Mouse (Mus musculus) adrenal gland (tissue): ENCODE measurements at regions not wholly inside any gene's neighbourhood (a gene's known extent, or its start where the extent isn't known, plus 50 kb on each side); places are given as distances from the start of the nearest gene placed in this dataset.

Experiments used
- microRNA-seq, 2 experiments: library from miRNA; unstranded; fragments of <30 nt; microRNA quantifications; one replicate each; pipeline ENCODE4; 2019

Small RNAs in the stretch of these regions (microRNA-seq; reads per million reads assigned to microRNA genes)
- 0 reads per million in 2 experiments for gene Gm22696
